ENCODE assay signal across 28 mouse cellular contexts in the genomic region with DNA sequence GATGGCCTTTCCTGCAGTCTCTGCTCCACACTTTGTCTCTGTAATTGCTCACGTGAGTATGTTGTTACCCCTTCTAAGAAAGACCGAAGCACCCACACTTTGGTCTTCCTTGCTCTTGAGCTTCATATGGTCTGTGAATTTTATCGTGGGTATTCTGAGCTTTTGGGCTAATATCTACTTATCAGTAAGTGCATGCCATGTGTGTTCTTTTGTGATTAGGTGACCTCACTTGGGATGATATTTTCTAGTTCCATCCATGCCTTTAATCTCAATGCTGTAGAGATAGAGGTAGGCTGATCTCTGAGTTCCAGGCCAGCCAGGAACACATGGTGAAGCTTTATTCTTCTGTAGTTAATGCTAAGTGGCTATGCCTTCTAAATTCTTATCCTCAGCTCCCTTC.
A peak's percentile ranks its signal among the peaks of the same experiment; 100 is the strongest.
DNase-seq lines count a peak whose midpoint lies in the region; ATAC-seq and TF ChIP-seq lines count a peak whose summit lies in the region.
"Had no signal": no experiment of that assay in that cellular context is flagged by ENCODE, and none has a peak within 500 bp of the region (broad histone marks: within the 10 kb centered on the region; RNA-seq: fewer than 3 reads in every experiment).

No protein-coding gene starts in this region.

- no peaks in the 10 kb centered on the region for H3K9me3 ChIP-seq in stomach, embryonic 15.5 days
- no peaks in the 10 kb centered on the region for H3K9me3 ChIP-seq in stomach, postnatal 0 days (ENCODE audit: control insufficient read depth, low read length)
- no peaks in the 10 kb centered on the region for H3K9me3 ChIP-seq in liver, embryonic 14.5 days (ENCODE audit: control insufficient read depth, low read length)
- H3K9me3 ChIP-seq: embryonic facial prominence, embryonic 15.5 days; heart, embryonic 13.5 days; megakaryocyte, embryonic 14.5 days; midbrain, embryonic 13.5 days; neural tube, embryonic 13.5 days had no signal

- H3K4me3 ChIP-seq in stomach, embryonic 15.5 days (replicated peaks) = no peak overlapping the region
- H3K4me3 ChIP-seq in stomach, postnatal 0 days (ENCODE audit: low read depth, low read length) = no peak overlapping the region
- no peak overlapping the region for H3K4me3 ChIP-seq in liver, embryonic 14.5 days (ENCODE audit: insufficient read depth in 1 of 2, low read depth in 2 of 2, low read length in 2 of 2)
- H3K4me3 ChIP-seq: embryonic facial prominence, embryonic 15.5 days; heart, embryonic 13.5 days; layer of hippocampus, adult 2 months; megakaryocyte, embryonic 14.5 days; midbrain, embryonic 13.5 days; neural tube, embryonic 13.5 days had no signal

- TF ChIP-seq CTCF in stomach, postnatal 0 days (IDR thresholded peaks at IDR 0.05; ENCODE audit: low read depth) = no peak
- no peak for TF ChIP-seq CTCF in liver, embryonic 14.5 days (IDR thresholded peaks at IDR 0.05; ENCODE audit: low read depth)

- H3K27ac ChIP-seq in stomach, embryonic 15.5 days = no peak overlapping the region
- H3K27ac ChIP-seq in stomach, postnatal 0 days (replicated peaks) = no peak overlapping the region
- peak overlapping the region; percentile 72 for H3K27ac ChIP-seq in liver, embryonic 14.5 days
- H3K27ac ChIP-seq: embryonic facial prominence, embryonic 15.5 days; heart, embryonic 13.5 days; layer of hippocampus, adult 2 months; midbrain, embryonic 13.5 days; neural tube, embryonic 13.5 days had no signal

- TF ChIP-seq EP300 in stomach, postnatal 0 days (optimal IDR thresholded peaks at IDR 0.05) = no peak
- peak; percentile 96 for TF ChIP-seq EP300 in liver, embryonic 14.5 days (IDR thresholded peaks at IDR 0.05; ENCODE audit: low read depth)

- intact Hi-C loops in heart, postnatal 10 days (cut with DNase I) = no loop called here

- peak; percentile 31; the same call in 1 of the 2 replicates for ATAC-seq in stomach, embryonic 15.5 days (ENCODE audit: insufficient read depth, low FRiP score, low read depth)
- ATAC-seq in stomach, postnatal 0 days (ENCODE audit: low FRiP score, low TSS enrichment) = no peak
- peak; percentile 74; the same call in 1 of the 2 replicates for ATAC-seq in erythroid progenitor cell, adult 5-6 weeks (replicated peaks; ENCODE audit: low FRiP score, poor library complexity, severe bottlenecking)
- peak; percentile 87 for ATAC-seq in liver, embryonic 14.5 days (ENCODE audit: insufficient read depth)
- ATAC-seq in megakaryocyte-erythroid progenitor cell, adult 5-6 weeks (replicated peaks; ENCODE audit: low FRiP score, low TSS enrichment, poor library complexity, severe bottlenecking) = peak; percentile 73; the same call in 1 of the 2 replicates
- ATAC-seq: forebrain, embryonic 14.5 days; hindbrain, embryonic 16.5 days; midbrain, embryonic 13.5 days had no signal

- DNase-seq in stomach, postnatal 0 days (ENCODE audit: low spot score) = no peak
- DNase-seq in liver, embryonic 14.5 days (ENCODE audit: low read depth in 3 of 3, low spot score in 3 of 3) = peak; percentile 72 to 76 (median 75)
- no peak for DNase-seq in spleen, adult 12 weeks (ENCODE audit: low spot score)
- DNase-seq in cerebellum, postnatal 36 days = no peak
- DNase-seq in heart, postnatal 10 days = no peak
- DNase-seq: adrenal gland, adult 2 months; cerebellum, adult 11-12 months; cerebellum, postnatal 10 days; gastrocnemius, postnatal 36 days; heart, postnatal 14 days; kidney, adult 18-20 months; kidney, postnatal 36 days; left cerebral cortex, postnatal 4 days; lung, embryonic 14.5 days; lung, postnatal 36 days; right cerebral cortex, postnatal 4 days; thymus, postnatal 25 days had no signal

- no peaks in the 10 kb centered on the region for H3K4me1 ChIP-seq in stomach, embryonic 15.5 days
- no peaks in the 10 kb centered on the region for H3K4me1 ChIP-seq in stomach, postnatal 0 days (replicated peaks; ENCODE audit: control insufficient read depth, insufficient read depth)
- H3K4me1 ChIP-seq in liver, embryonic 14.5 days (replicated peaks; ENCODE audit: control insufficient read depth in 2 of 2, insufficient read depth in 2 of 2, low read length in 1 of 2) = peaks cover 38 to 42% of the 10 kb centered on the region in 2 experiments
- H3K4me1 ChIP-seq: heart, embryonic 13.5 days; neural tube, embryonic 13.5 days had no signal

- WGBS in stomach, embryonic 15.5 days = 87% methylated on average over 3 of the region's 3 CpGs
- 94% methylated on average over 3 of the region's 3 CpGs for WGBS in stomach, postnatal 0 days
- WGBS in liver, embryonic 14.5 days (ENCODE audit: insufficient replicate concordance) = 16% methylated on average over 3 of the region's 3 CpGs

- H3K4me2 ChIP-seq in stomach, embryonic 15.5 days = no peak overlapping the region
- H3K4me2 ChIP-seq in stomach, postnatal 0 days (replicated peaks; ENCODE audit: low read depth) = no peak overlapping the region
- peak overlapping the region; percentile 59 for H3K4me2 ChIP-seq in liver, embryonic 14.5 days (ENCODE audit: low read depth)
- H3K4me2 ChIP-seq: embryonic facial prominence, embryonic 15.5 days; heart, embryonic 13.5 days; lung, embryonic 14.5 days; midbrain, embryonic 13.5 days; neural tube, embryonic 13.5 days had no signal

- H3K27me3 ChIP-seq in stomach, embryonic 15.5 days (replicated peaks) = no peaks in the 10 kb centered on the region
- H3K27me3 ChIP-seq in stomach, postnatal 0 days (ENCODE audit: control insufficient read depth, insufficient read depth, low read length) = no peaks in the 10 kb centered on the region
- no peaks in the 10 kb centered on the region for H3K27me3 ChIP-seq in liver, embryonic 14.5 days (ENCODE audit: control insufficient read depth, insufficient read depth, low read length)
- H3K27me3 ChIP-seq: embryonic facial prominence, embryonic 15.5 days; heart, embryonic 13.5 days; megakaryocyte, embryonic 14.5 days; midbrain, embryonic 13.5 days; neural tube, embryonic 13.5 days had no signal

- no peaks in the 10 kb centered on the region for H3K36me3 ChIP-seq in stomach, embryonic 15.5 days
- no peaks in the 10 kb centered on the region for H3K36me3 ChIP-seq in stomach, postnatal 0 days (ENCODE audit: control insufficient read depth, insufficient read depth, low read length)
- H3K36me3 ChIP-seq in liver, embryonic 14.5 days (replicated peaks; ENCODE audit: control insufficient read depth, insufficient read depth, low read depth) = peaks cover 18% of the 10 kb centered on the region
- H3K36me3 ChIP-seq: embryonic facial prominence, embryonic 15.5 days had no signal

- no peak overlapping the region for H3K9ac ChIP-seq in stomach, embryonic 15.5 days
- no peak overlapping the region for H3K9ac ChIP-seq in stomach, postnatal 0 days (ENCODE audit: low read length)
- peak overlapping the region; percentile 37 for H3K9ac ChIP-seq in liver, embryonic 14.5 days (replicated peaks)
- H3K9ac ChIP-seq: embryonic facial prominence, embryonic 15.5 days; heart, embryonic 13.5 days; lung, embryonic 14.5 days; midbrain, embryonic 13.5 days; neural tube, embryonic 13.5 days had no signal

Comparison
In these comparisons a context has a peak if more than half of its experiments do, and no peak if none do; other contexts are left out.
1. DNase-seq: peak in liver, embryonic 14.5 days (3 of 3); none in stomach, postnatal 0 days (single experiment), spleen, adult 12 weeks (single experiment), cerebellum, postnatal 36 days (0 of 2) and heart, postnatal 10 days (0 of 2).